Mouse (Mus musculus): ENCODE measurements at regions not wholly inside any gene's neighbourhood (a gene's known extent, or its start where the extent isn't known, plus 50 kb on each side); places are given as distances from the start of the nearest gene placed in this dataset.

- H3K4me3 ChIP-seq (replicated peaks; ENCODE audit: extremely low read depth, low read depth, low read length): no peak overlapping the region
- H3K4me1 ChIP-seq (ENCODE audit: control insufficient read depth, insufficient read depth, low read length): no peaks in the 10 kb centered on the region
- TF ChIP-seq POLR2A (IDR thresholded peaks at IDR 0.05; ENCODE audit: borderline replicate concordance, extremely low read depth, low read depth, low read length) (no peak), CTCF (IDR thresholded peaks at IDR 0.05; ENCODE audit: insufficient read depth, low read length) (no peak)
- DNase-seq: no peak
- 65% methylated on average over 8 of the region's 8 CpGs for WGBS
Observed at GRCm38 (mm10) chr10:117511483-117512406, 117.6 kb upstream of the Cpm start.

GRCm38 (mm10) chr10:117510529-117511482, 118.5 kb upstream of the Cpm start:
- TF ChIP-seq CTCF (IDR thresholded peaks at IDR 0.05; ENCODE audit: insufficient read depth, low read length) (no peak), POLR2A (IDR thresholded peaks at IDR 0.05; ENCODE audit: borderline replicate concordance, extremely low read depth, low read depth, low read length) (no peak)
- DNase-seq: no peak
- WGBS: 86% methylated on average over 3 of the region's 3 CpGs
- Histone ChIP-seq H3K4me3 (replicated peaks; ENCODE audit: extremely low read depth, low read depth, low read length) (no peak overlapping the region), H3K4me1 (ENCODE audit: control insufficient read depth, insufficient read depth, low read length) (no peaks in the 10 kb centered on the region)

DNA sequence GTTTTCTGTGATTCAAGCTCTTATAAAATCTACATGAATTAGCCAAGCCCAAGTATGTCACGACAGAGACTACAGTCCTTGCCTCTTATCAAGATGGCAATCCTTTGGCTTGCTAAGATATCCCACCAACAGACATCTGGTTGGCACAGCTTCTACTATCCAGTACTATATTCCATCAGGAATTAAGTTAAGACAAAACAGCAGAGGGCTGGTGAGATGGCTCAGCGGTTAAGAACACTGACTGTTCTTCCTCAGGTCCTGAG, 119.1 kb upstream of the Cpm start:
- WGBS: 89% methylated on average over 2 of the region's 2 CpGs
- Histone ChIP-seq H3K4me1 (ENCODE audit: control insufficient read depth, insufficient read depth, low read length) (no peaks in the 10 kb centered on the region), H3K4me3 (replicated peaks; ENCODE audit: extremely low read depth, low read depth, low read length) (no peak overlapping the region)
- no peak for DNase-seq
- no peak for TF ChIP-seq POLR2A (IDR thresholded peaks at IDR 0.05; ENCODE audit: borderline replicate concordance, extremely low read depth, low read depth, low read length)
- no peak for TF ChIP-seq CTCF (IDR thresholded peaks at IDR 0.05; ENCODE audit: insufficient read depth, low read length)

- no peak for TF ChIP-seq CTCF (IDR thresholded peaks at IDR 0.05; ENCODE audit: insufficient read depth, low read length)
- TF ChIP-seq POLR2A (IDR thresholded peaks at IDR 0.05; ENCODE audit: borderline replicate concordance, extremely low read depth, low read depth, low read length): no peak
- no peak for DNase-seq
- Histone ChIP-seq H3K4me1 (ENCODE audit: control insufficient read depth, insufficient read depth, low read length) (no peaks in the 10 kb centered on the region), H3K4me3 (replicated peaks; ENCODE audit: extremely low read depth, low read depth, low read length) (no peak overlapping the region)
- WGBS: 83% methylated on average over 9 of the region's 9 CpGs
Observed at GRCm38 (mm10) chr10:117509431-117510223, 119.7 kb upstream of the Cpm start.

DNA sequence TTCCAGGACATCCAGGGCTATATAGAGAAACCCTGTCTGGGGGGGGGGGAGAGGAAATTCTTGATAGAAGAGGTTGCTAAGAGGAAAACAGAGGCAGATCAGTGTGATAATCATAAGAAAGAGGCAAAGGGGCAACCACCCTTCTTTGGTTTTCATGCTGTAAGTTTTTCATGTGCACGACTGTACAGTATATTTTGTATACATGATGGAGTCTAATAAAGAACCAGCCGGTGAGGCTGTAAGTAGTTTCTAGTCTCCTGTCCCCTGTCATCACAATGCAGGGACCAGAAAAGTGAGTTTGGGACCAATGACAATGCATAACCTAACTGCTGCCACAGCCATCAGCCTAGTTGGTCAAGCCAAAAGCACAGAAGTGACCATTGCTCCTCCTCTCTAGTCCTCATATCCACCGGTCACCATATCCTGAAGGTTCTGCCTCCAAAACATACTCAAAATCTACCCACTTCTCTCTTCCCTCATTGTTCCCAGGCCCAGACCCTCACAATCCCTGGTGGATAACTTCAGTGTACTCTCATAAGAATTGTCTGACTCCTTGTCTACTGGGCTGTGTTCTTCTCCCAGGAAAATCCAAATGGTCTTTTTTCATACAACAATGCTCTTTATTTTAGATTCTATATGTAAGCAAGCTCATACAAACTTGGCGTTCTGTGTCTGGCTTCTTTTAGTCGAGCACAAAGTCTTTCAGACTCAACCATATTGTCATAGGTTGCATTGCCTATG, 122.9 kb upstream of the Cpm start:
- H3K4me3 ChIP-seq (replicated peaks; ENCODE audit: extremely low read depth, low read depth, low read length): no peak overlapping the region
- WGBS: 91% methylated on average over 5 of the region's 5 CpGs

DNA sequence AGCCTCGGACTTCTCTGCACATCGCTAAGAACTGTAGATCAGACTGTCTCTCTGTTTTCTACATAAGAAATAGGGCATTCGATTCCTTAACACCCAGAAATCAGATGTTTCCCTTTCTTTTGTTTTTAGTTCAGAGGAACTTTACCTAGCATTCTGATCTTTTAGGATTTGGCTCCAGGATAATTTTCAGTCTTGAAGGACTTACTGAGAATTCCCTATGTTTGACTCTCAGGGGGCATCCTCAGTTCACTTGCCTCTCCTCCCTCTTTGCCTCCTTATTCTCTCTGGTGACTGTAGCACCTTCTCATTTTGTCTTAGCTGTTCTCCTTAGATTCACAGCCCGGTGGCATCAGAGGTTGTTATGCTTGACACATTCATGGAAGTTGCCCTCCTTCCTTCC, 123.8 kb upstream of the Cpm start:
- TF ChIP-seq CTCF (IDR thresholded peaks at IDR 0.05; ENCODE audit: insufficient read depth, low read length): no peak
- TF ChIP-seq POLR2A (IDR thresholded peaks at IDR 0.05; ENCODE audit: borderline replicate concordance, extremely low read depth, low read depth, low read length): no peak
- DNase-seq: no peak

More for the DNA sequence above, 122.9 kb upstream of the Cpm start:
- DNase-seq: no peak
- no peak for TF ChIP-seq CTCF (IDR thresholded peaks at IDR 0.05; ENCODE audit: insufficient read depth, low read length)
- no peak for TF ChIP-seq POLR2A (IDR thresholded peaks at IDR 0.05; ENCODE audit: borderline replicate concordance, extremely low read depth, low read depth, low read length)
- no peaks in the 10 kb centered on the region for H3K4me1 ChIP-seq (ENCODE audit: control insufficient read depth, insufficient read depth, low read length)

GRCm38 (mm10) chr10:117505057-117505456, 124.2 kb upstream of the Cpm start:
- Histone ChIP-seq H3K4me3 (replicated peaks; ENCODE audit: extremely low read depth, low read depth, low read length) (no peak overlapping the region), H3K4me1 (ENCODE audit: control insufficient read depth, insufficient read depth, low read length) (no peaks in the 10 kb centered on the region)
- TF ChIP-seq POLR2A (IDR thresholded peaks at IDR 0.05; ENCODE audit: borderline replicate concordance, extremely low read depth, low read depth, low read length) (no peak), CTCF (IDR thresholded peaks at IDR 0.05; ENCODE audit: insufficient read depth, low read length) (no peak)
- DNase-seq: no peak
- 90% methylated on average over 3 of the region's 3 CpGs for WGBS

More for the DNA sequence above, 123.8 kb upstream of the Cpm start:
- 73% methylated on average over 4 of the region's 4 CpGs for WGBS
- no peaks in the 10 kb centered on the region for H3K4me1 ChIP-seq (ENCODE audit: control insufficient read depth, insufficient read depth, low read length)
- H3K4me3 ChIP-seq (replicated peaks; ENCODE audit: extremely low read depth, low read depth, low read length): no peak overlapping the region

GRCm38 (mm10) chr10:117504267-117504902, 124.6 kb upstream of the Cpsf6 start:
- TF ChIP-seq POLR2A (IDR thresholded peaks at IDR 0.05; ENCODE audit: borderline replicate concordance, extremely low read depth, low read depth, low read length) (no peak), CTCF (IDR thresholded peaks at IDR 0.05; ENCODE audit: insufficient read depth, low read length) (no peak)
- no peaks in the 10 kb centered on the region for H3K4me1 ChIP-seq (ENCODE audit: control insufficient read depth, insufficient read depth, low read length)
- H3K4me3 ChIP-seq (replicated peaks; ENCODE audit: extremely low read depth, low read depth, low read length): no peak overlapping the region
- DNase-seq: no peak
- WGBS: 77% methylated on average over 5 of the region's 5 CpGs
